Mouse (Mus musculus): ENCODE measurements around the gene Gpr55. TPM values are rescaled to one million over a fixed set of nuclear protein-coding genes. Genes with fewer than 3 reads are reported as not detected.
"Not testable (repeated sequence)": the region's sequence is repeated elsewhere in the genome, so short reads cannot be mapped to it uniquely, and the experiment has no call there.

The Gpr55 gene
- 2.0 and 4.9 TPM in 2 replicates for polyA plus RNA-seq (2012; rRNA removed)

DNA sequence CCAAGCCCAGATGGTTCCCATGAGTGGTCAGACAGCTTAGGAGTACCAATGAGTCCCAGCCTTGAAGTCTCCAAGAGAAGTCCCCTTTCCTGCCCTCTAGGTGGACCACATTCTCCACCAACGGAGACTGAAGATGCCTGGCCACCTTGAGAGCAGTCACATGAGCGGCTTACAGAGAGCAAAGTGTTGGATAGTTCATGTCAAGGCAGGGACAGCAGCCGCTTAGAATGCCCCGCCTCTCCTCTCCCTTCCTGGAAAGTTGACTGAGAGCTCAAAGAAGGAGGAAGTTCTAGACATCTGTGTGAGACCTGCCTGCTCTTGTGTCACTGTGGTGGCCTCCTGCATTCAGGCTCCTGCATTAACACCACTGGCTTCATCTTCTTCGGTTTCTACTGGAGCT lies at the start of gene Gpr55:
Gene Gpr55, minus strand, starts transcription at position 135 of the 400 bp plus-strand sequence.
- peak; percentile 31 for DNase-seq (ENCODE audit: low read depth, low spot score)
- WGBS, result 36% methylated on average over 5 of the region's 5 CpGs

- 4% methylated on average over 7 of the region's 7 CpGs for WGBS
- peak; percentile 70 for DNase-seq (ENCODE audit: low read depth, low spot score)
These were observed 47.0 kb upstream of the Gpr55 start for GRCm38 (mm10) chr1:86007778-86008177.

- 87% methylated on average over 6 of the region's 6 CpGs for WGBS
These were observed 45.2 kb upstream of the Gpr55 start for GRCm38 (mm10) chr1:86006040-86006439.

GRCm38 (mm10) chr1:86005540-86005939 lies 44.7 kb upstream of the Gpr55 start:
- DNase-seq (ENCODE audit: low read depth, low spot score), result no peak
- 80% methylated on average over 10 of the region's 10 CpGs for WGBS

More at GRCm38 (mm10) chr1:86006040-86006439, 45.2 kb upstream of the Gpr55 start:
- no peak for DNase-seq (ENCODE audit: low read depth, low spot score)

GRCm38 (mm10) chr1:85999853-86000570 lies 39.2 kb upstream of the Gpr55 start:
- no peak for DNase-seq (ENCODE audit: low read depth, low spot score)

GRCm38 (mm10) chr1:85998012-85998411 lies 37.2 kb upstream of the Gpr55 start:
- WGBS, result 80% methylated on average over 4 of the region's 4 CpGs
- no peak for DNase-seq (ENCODE audit: low read depth, low spot score)

More at GRCm38 (mm10) chr1:85999853-86000570, 39.2 kb upstream of the Gpr55 start:
- 51% methylated on average over 18 of the region's 18 CpGs for WGBS

DNA sequence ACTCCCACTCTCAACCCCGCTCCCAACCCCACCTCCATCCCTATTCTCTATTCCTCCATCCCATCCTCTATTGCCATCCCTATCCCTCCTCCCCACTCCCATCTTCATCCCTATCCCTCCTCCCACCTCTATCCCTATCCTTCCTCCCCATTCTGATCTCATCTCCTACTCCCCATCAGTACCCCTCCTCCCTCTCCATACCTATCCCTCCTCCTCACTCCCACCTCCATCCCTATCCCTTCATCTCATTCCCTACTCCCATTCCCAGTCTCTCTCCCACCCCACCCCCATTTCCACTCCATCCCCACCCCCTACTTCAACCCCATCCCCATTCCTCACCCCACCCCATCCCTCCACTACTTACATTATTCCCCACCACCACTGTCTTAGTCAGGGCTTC lies 36.4 kb upstream of the Gpr55 start:
- no peak for DNase-seq (ENCODE audit: low read depth, low spot score)
- 100% methylated on average over 1 of the region's 1 CpGs for WGBS

DNA sequence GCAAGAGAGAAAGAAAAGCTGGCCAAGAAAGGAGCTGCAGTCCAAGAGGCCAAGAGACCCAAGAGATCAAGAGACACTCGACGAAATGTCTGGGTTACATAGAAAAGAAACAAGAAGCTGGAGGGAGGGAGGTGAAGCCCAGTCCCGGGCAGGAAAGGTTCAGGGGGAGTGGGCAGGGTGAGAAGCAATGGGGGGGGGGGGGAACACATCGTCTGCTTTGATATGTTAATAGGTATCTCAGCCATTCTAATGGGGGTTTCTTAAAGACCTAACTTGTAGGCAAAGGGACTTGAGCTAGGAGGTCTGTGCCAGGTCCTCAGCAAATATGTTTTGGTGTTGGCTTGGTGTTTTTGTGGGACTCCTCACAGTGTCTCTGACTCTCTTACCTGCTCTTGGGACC lies 32.7 kb upstream of the Gpr55 start:
- 69% methylated on average over 4 of the region's 4 CpGs for WGBS
- no peak for DNase-seq (ENCODE audit: low read depth, low spot score)

DNA sequence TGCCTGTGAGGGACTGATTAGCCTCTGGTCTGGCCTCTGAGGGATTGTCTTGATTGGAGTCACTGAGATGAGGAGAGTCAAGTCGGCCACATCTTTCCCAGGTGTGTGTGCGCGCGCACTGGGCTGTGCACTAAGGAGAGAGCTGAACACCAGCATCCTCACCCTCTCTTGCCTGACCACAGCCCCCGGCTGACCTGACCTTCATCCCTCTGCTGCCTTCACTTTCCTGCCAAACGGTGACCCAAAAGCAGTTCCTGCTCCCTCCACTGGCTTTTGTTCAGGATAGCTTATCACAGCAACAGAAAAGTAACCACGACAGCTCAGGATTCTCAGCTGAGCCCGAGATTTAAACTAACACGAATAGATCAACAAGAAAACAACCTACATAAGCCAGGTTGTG lies 31.4 kb upstream of the Gpr55 start:
- DNase-seq (ENCODE audit: low read depth, low spot score), result no peak
- 78% methylated on average over 9 of the region's 9 CpGs for WGBS

DNA sequence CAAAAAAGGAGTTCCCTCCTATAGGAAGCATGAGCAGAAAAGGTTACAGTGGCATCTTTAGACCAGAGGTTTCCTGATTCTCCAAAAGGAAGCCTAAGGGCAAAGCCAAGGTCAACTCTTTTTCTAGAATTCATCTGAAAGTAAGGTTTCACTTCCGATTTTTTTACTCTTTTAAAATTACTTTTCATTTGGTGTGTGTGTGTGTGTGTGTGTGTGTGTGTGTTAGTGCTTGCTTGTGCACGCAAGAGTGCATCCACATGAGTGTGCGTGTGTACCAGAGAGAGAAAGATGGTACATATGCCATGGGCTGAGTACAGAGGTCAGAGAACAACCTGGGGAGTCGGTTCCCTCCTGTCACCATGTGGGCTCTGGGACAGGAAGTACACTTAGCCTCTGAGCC lies 28.1 kb upstream of the Gpr55 start:
- DNase-seq (ENCODE audit: low read depth, low spot score), result not testable (repeated sequence)
- WGBS, result 68% methylated on average over 4 of the region's 4 CpGs

- no peak for DNase-seq (ENCODE audit: low read depth, low spot score)
- 57% methylated on average over 4 of the region's 4 CpGs for WGBS
These were observed 27.5 kb upstream of the Gpr55 start for GRCm38 (mm10) chr1:85988351-85988750.

DNA sequence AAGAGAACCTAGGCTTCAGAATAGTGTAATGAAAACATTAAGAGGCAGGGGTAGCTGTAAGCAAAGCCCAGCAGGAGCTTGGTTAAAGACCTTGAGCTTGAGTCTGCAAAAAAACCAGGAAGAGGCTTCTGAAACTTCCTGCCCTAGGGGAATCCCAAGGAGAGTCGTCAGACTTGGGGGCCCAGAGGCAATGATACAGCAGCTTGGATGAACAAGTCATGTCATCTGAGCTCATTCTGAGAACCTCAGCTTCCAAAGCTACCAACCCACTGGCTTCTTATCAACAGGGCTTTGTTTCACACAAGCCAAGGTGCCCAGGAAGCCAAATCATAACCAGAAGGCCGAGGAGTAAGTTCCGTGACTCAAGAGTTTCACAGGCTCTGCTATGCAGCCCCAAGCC lies 25.0 kb upstream of the Gpr55 start:
- no peak for DNase-seq (ENCODE audit: low read depth, low spot score)
- 69% methylated on average over 3 of the region's 3 CpGs for WGBS

- 22% methylated on average over 7 of the region's 7 CpGs for WGBS
- DNase-seq (ENCODE audit: low read depth, low spot score), result no peak
These were observed 21.0 kb upstream of the Gpr55 start for GRCm38 (mm10) chr1:85981738-85982357.

- WGBS, result 58% methylated on average over 3 of the region's 3 CpGs
- DNase-seq (ENCODE audit: low read depth, low spot score), result no peak
These were observed 16.9 kb upstream of the Gpr55 start for GRCm38 (mm10) chr1:85977709-85978108.

GRCm38 (mm10) chr1:85973468-85973877 lies 12.7 kb upstream of the Gpr55 start:
- 85% methylated on average over 2 of the region's 2 CpGs for WGBS
- DNase-seq (ENCODE audit: low read depth, low spot score), result no peak

GRCm38 (mm10) chr1:85972341-85972740 lies 11.5 kb upstream of the Gpr55 start:
- 49% methylated on average over 3 of the region's 3 CpGs for WGBS
- no peak for DNase-seq (ENCODE audit: low read depth, low spot score)

GRCm38 (mm10) chr1:85971070-85971469 lies 10.3 kb upstream of the Gpr55 start:
- 90% methylated on average over 3 of the region's 3 CpGs for WGBS
- no peak for DNase-seq (ENCODE audit: low read depth, low spot score)

DNA sequence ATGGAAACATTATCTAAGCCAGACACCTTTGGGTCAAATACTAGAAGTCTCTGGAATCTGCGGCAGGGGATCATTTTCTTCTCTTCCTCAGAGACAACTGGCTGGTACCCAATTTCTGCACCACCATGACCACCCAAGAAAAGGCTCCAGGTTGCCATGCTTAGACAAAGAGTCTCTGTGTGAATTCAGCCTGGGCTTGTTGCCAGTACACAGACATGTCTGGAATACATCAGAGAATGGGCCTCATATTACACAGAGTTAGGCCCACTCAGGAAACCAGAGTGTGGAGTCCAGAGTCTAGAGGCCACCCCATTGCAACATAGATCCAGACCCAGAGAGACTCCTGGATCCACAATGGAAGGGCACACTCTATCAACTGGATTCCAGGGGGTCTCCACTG lies 8.7 kb upstream of the Gpr55 start:
- DNase-seq (ENCODE audit: low read depth, low spot score), result no peak
- WGBS, result 89% methylated on average over 1 of the region's 1 CpGs

DNA sequence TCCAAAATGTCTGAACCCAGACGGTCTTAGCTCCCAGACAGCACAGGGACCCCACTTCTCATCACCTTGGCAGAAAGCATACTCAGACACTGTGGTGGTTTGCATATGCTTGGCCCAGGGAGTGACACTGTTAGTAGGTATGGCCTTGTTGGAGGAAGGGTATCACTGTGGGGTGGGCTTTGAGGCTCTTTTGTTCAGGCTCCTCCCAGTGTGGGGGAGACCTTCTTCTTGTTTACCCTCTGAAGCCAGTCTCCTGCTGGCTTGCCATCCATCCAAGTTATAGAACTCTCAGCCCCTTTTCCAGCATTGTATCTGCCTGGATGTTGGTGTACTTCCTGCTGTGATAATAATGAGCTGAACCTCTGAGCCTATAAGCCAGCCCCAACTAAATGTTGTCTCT lies 8.3 kb upstream of the Gpr55 start:
- WGBS, result 67% methylated on average over 1 of the region's 1 CpGs
- no peak for DNase-seq (ENCODE audit: low read depth, low spot score)

DNA sequence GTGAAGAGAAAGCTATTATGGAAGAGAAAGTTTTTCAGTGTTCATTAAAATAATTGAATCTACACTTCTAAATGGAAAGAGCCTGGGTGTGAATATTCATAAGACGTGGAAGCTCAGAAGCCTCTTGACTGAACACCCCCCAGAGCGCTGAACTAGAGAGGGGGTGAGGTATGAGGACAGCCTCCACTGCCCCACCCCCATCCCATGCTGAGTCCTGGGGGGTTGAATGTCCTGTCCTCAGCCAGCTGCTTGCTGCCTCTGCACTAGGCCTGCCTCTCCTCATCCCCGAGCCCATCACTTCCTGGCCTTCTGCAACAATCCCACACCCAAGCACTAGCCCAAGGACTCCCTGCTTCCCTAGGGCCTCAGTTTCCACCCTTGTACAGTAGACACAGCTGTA lies 5.0 kb upstream of the Gpr55 start:
- DNase-seq (ENCODE audit: low read depth, low spot score), result no peak
- WGBS, result 88% methylated on average over 3 of the region's 3 CpGs

DNA sequence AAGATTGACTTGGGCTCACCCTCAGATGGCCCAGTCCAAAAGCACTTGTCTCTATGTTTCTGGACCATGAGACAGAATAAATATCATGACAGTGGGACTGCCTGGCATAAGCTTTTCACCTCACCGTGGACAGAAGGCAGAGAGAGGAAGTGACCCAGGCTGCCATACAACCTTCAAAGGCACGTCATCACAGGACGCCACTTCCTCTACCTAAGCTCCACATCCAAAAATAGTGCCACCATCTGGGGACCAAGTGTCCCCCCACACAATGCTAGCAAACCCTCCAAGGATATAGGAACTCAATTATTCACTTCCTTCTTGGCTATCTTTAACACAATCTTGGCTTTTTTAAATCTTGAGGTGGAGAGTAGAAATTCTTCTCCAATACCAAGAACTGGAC lies 1.3 kb upstream of the Gpr55 start:
- 77% methylated on average over 3 of the region's 3 CpGs for WGBS
- DNase-seq (ENCODE audit: low read depth, low spot score), result no peak

Data from large intestine, adult 2 months (tissue).